In genomic region chr2:37704141-37704760, GRCm38 (mm10) we compare ENCODE assay signal across 8 mouse cellular contexts. TPM values are rescaled to one million over a fixed set of nuclear protein-coding genes. Genes with fewer than 3 reads are reported as not detected.
A peak's percentile ranks its signal among the peaks of the same experiment; 100 is the strongest.
DNase-seq lines count a peak whose midpoint lies in the region; ATAC-seq and TF ChIP-seq lines count a peak whose summit lies in the region.

No protein-coding gene starts in this region.

- DNase-seq in lung, postnatal 0 days (ENCODE audit: low spot score), result no peak
- no peak for DNase-seq in lung, postnatal 4 days
- DNase-seq in left cerebral cortex, adult 8-10 months (ENCODE audit: low spot score in 2 of 2), result no peak
- DNase-seq in urinary bladder, postnatal 10 days (ENCODE audit: low spot score), result no peak
- DNase-seq in layer of hippocampus, adult 18-20 months (ENCODE audit: low spot score in 2 of 2), result no peak

- no peak overlapping the region for H3K9ac ChIP-seq in lung, postnatal 0 days (replicated peaks; ENCODE audit: low read depth)
- peak overlapping the region; percentile 97 for H3K9ac ChIP-seq in hindbrain, embryonic 13.5 days
- peak overlapping the region; percentile 89; the same call in 1 of the 2 replicates for H3K9ac ChIP-seq in liver, embryonic 15.5 days

- H3K4me3 ChIP-seq in lung, postnatal 0 days (ENCODE audit: low read depth, low read length), result peak overlapping the region; percentile 90
- peak overlapping the region; percentile 76; the same call in 1 of the 2 replicates for H3K4me3 ChIP-seq in cortical plate, adult 2 months (ENCODE audit: insufficient read depth, low read length)
- H3K4me3 ChIP-seq in hindbrain, embryonic 13.5 days, result peak overlapping the region; percentile 94
- peak overlapping the region; percentile 90 for H3K4me3 ChIP-seq in liver, embryonic 15.5 days (replicated peaks)

- no peaks in the 10 kb centered on the region for H3K36me3 ChIP-seq in lung, postnatal 0 days (ENCODE audit: insufficient read depth, low read length)
- no peaks in the 10 kb centered on the region for H3K36me3 ChIP-seq in hindbrain, embryonic 13.5 days
- no peaks in the 10 kb centered on the region for H3K36me3 ChIP-seq in liver, embryonic 15.5 days (replicated peaks)

- TF ChIP-seq EP300 in lung, postnatal 0 days (IDR thresholded peaks at IDR 0.05), result no peak

- H3K4me1 ChIP-seq in lung, postnatal 0 days (ENCODE audit: insufficient read depth, low read depth, low read length), result no peaks in the 10 kb centered on the region
- peaks cover 2% of the 10 kb centered on the region; the same call in 1 of the 2 replicates for H3K4me1 ChIP-seq in cortical plate, adult 2 months (ENCODE audit: control insufficient read depth, insufficient read depth, low read length)
- H3K4me1 ChIP-seq in hindbrain, embryonic 13.5 days (replicated peaks), result peaks cover 26% of the 10 kb centered on the region
- H3K4me1 ChIP-seq in liver, embryonic 15.5 days (replicated peaks), result peaks cover 24% of the 10 kb centered on the region

- TF ChIP-seq CTCF in lung, postnatal 0 days (IDR thresholded peaks at IDR 0.05), result no peak
- no peak for TF ChIP-seq CTCF in cortical plate, adult 2 months (IDR thresholded peaks at IDR 0.05; ENCODE audit: extremely low read depth, insufficient read depth, low read length)

- no peak for TF ChIP-seq POLR2A in cortical plate, adult 2 months (IDR thresholded peaks at IDR 0.05; ENCODE audit: extremely low read depth, insufficient read depth, low read length)

- no peak for ATAC-seq in lung, postnatal 0 days
- no peak for ATAC-seq in hindbrain, embryonic 13.5 days (ENCODE audit: low FRiP score)
- ATAC-seq in liver, embryonic 15.5 days (ENCODE audit: insufficient read depth), result no peak

- H3K27ac ChIP-seq in lung, postnatal 0 days (ENCODE audit: low read length), result no peak overlapping the region
- H3K27ac ChIP-seq in cortical plate, adult 2 months (ENCODE audit: insufficient read depth, low read length), result no peak overlapping the region
- peak overlapping the region; percentile 98 for H3K27ac ChIP-seq in hindbrain, embryonic 13.5 days
- no peak overlapping the region for H3K27ac ChIP-seq in liver, embryonic 15.5 days (replicated peaks)

- H3K9me3 ChIP-seq in lung, postnatal 0 days (ENCODE audit: low read length), result no peaks in the 10 kb centered on the region
- H3K9me3 ChIP-seq in hindbrain, embryonic 13.5 days, result no peaks in the 10 kb centered on the region
- H3K9me3 ChIP-seq in liver, embryonic 15.5 days (replicated peaks), result no peaks in the 10 kb centered on the region

- peak overlapping the region; percentile 97 for H3K4me2 ChIP-seq in lung, postnatal 0 days (replicated peaks; ENCODE audit: low read depth, low read length)
- H3K4me2 ChIP-seq in hindbrain, embryonic 13.5 days, result peak overlapping the region; percentile 71
- peak overlapping the region; percentile 99 for H3K4me2 ChIP-seq in liver, embryonic 15.5 days

- no peaks in the 10 kb centered on the region for H3K27me3 ChIP-seq in lung, postnatal 0 days (replicated peaks; ENCODE audit: insufficient read depth, low read length)
- H3K27me3 ChIP-seq in hindbrain, embryonic 13.5 days, result peaks cover 7% of the 10 kb centered on the region; the same call in 1 of the 2 replicates
- peaks cover 22% of the 10 kb centered on the region for H3K27me3 ChIP-seq in liver, embryonic 15.5 days

- 12% methylated on average over 4 of the region's 4 CpGs for WGBS in lung, postnatal 0 days
- 13% methylated on average over 4 of the region's 4 CpGs for WGBS in hindbrain, embryonic 13.5 days
- 24% methylated on average over 4 of the region's 4 CpGs for WGBS in liver, embryonic 15.5 days (ENCODE audit: insufficient replicate concordance)

RNA-seq across cellular contexts. Expression of gene Strbp, which starts 0.6 kb away (rescaled TPM):
- 16.8 and 19.6 TPM in 2 replicates for polyA plus RNA-seq in lung, postnatal 0 days (2015; fragmentation: Nextera tagmentation; extraction: Ambion mirVana)
- polyA plus RNA-seq in cortical plate, adult 2 months (2012; rRNA removed), result 73.4 and 80.3 TPM in 2 replicates
- polyA plus RNA-seq in hindbrain, embryonic 13.5 days (2015; fragmentation: Nextera tagmentation; extraction: Ambion mirVana), result 115 and 116 TPM in 2 replicates
- polyA plus RNA-seq in liver, embryonic 15.5 days (2015; fragmentation: Nextera tagmentation; extraction: Ambion mirVana), result 9.5 and 11.3 TPM in 2 replicates
- 100 to 1,000 TPM; 285 to 339 (median 298) TPM for total RNA-seq in left cerebral cortex, adult 8-10 months (2022)
- 100 to 1,000 TPM; 153 to 168 TPM for total RNA-seq in layer of hippocampus, adult 18-20 months (2021)
